Mouse (Mus musculus) liver, postnatal 0 days (tissue): ENCODE data around the gene Inip.
A peak's percentile ranks its signal among the peaks of the same experiment; 100 is the strongest.

ENCODE experiments used
- CTCF ChIP-seq: sonication (generic); IDR thresholded peaks from 2 replicates; pipeline ENCODE4 v1.5.1; 2016; ENCODE audit warnings: antibody characterized with exemption, low read depth
- EP300 ChIP-seq: IDR thresholded peaks from 2 replicates; pipeline ENCODE4 v1.6.1; 2016; ENCODE audit warnings: antibody characterized with exemption, low read depth, mild to moderate bottlenecking

DNA sequence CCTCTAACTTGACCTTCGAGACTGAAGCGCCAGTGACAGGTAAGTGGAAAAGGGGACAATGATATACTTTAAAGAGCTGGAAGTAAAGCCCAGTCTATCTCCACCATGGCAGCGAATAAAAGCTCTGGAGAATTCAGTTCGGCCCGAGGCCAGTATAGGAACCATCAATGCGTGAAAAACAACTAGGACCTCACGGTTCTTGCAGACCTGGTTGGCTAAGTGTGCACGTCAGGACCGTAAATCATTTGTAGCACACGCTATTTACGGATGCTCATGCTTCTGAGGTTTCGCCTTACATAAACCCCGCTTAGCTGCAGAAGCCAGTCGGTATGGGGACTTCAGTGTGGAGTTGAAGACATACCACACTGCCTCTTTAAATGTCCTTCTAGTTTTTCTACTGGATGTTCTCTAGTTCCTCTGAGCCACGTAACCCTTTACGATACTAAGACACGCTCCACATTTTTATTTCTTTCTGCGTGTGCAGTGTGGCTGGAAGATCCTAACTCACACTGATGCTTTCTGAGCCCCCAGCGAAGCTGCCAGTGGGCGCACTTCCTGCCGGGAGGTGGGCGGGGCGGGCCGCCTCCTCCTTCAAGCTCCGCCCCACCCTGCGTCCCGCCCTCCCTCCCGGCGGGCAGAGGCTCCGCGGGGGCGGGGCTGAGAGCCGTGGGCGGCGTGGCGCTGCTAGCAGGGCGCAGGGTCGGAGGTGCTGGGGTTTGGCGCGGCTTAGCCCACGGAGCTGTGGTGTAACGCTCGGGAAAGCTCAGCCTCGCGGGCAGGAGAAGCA is 4.0 kb upstream of the Inip start, which contains the start of gene Snx30:
- TF ChIP-seq CTCF (0 out of 2 replicates have a peak, but pooled peaks have one; percentile 3), EP300 (no peak)
